Mouse (Mus musculus): ENCODE results near the gene March4.

GRCm38 (mm10) chr1:72383651-72384050 is 153.1 kb downstream of the March4 start:
- no peak for TF ChIP-seq POLR2A (IDR thresholded peaks at IDR 0.05; ENCODE audit: extremely low read depth, insufficient read depth, low read length)
- no peak for TF ChIP-seq CTCF (IDR thresholded peaks at IDR 0.05; ENCODE audit: extremely low read depth, insufficient read depth, low read length)

Measured in cortical plate, adult 2 months (tissue).